Mouse (Mus musculus) heart, adult 9 months (tissue): ENCODE measurements around the gene Faap24.

Experiments used
- DNase-seq, 2 experiments: peaks; one replicate each; pipeline ENCODE4 v3.0.0; 2022; ENCODE audit warnings: low spot score in 2 of 2

The Faap24 gene

DNA sequence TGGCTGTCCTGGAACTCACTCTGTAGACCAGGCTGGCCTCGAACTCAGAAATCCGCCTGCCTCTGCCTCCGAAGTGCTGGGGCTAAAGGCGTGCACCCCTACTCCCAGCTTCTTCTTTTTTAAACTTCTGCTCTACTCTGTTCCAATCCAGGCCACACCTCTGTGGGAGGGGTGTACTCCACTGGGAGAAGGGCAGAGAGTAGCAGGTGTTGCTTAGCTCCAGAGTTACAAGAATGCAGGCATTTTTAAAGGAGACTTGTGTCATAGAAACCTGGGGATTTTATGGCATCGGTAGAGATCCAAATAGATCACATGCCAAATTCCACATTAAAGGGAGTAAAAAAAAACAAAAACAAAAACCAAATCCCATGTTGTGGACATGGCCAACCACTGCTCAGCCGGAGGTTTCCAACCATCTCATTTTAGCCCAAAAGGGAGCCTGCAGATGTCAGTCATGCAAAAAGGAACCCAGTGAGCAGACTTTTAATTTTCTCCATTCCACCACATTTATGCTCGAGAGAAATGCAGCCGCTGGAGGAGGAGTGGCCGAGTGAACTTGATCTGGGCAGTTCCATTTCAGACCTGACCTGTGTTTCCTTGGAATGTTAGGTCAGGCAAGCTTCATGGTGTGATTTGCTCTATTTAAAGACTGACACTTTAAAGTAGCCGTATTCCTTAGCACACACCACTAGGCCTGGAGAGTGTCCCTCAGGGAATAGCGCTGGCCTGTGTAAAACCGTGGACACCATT, 31.3 kb downstream of the Faap24 start:
- DNase-seq, result no peak

DNA sequence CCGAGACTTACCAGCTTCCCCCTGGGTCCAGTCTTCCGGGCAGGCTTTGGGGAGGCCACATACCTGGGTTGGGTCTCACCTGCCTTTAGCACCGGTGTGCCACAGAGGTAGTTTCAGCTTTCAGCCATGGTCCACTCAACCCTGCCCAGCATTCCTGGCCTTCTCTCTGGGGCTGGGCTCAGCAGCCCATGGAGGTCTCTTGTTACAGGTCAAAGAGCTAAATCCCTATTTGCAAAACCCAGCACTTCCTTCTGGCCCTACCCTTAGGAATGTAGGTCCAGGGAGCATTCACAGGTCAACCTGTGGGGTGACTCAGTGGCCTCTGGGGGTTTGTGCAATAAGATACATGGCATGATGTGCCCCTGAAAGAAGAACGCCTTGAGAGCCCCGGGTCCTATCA, 33.8 kb downstream of the Faap24 start:
- DNase-seq, result no peak

DNA sequence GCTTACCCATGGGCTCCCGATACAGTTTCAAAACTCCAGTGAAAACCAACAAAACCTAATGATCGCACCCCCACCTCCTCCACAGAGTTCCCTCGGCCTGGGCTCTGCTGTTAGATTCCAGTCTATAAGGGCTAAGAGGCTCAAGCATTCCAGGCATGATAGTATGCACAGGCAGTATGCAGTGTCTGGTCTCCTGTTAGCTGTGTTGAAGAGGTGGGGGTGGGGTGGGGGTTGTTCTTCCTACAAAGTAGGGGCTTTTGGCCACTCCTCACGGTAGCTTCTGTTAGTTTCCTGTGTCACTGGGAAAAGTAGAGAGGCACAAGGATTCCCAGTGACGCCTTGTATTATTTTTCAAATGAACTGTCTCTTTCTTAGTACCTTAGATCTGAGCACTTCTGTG, 34.4 kb downstream of the Faap24 start:
- no peak for DNase-seq

DNA sequence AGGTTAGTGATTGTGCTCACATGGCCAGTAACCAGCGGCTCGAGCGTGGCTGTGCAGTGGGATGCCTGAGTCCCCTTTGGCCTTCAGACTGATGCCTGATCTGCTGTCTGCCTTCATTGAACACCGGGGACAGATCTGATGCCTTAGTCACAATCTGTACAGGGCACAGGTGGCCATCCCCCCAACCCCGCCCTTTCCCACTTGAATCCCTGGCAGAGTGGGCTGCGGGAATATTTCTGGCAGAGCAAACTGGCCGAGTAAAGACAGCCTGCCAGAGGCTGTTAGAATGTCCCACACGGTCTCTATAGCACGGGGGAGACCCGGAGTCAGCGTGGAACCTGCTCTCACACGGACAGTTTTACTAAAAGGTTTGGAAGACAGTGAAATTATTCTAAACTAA, 39.0 kb downstream of the Faap24 start:
- DNase-seq, result no peak

DNA sequence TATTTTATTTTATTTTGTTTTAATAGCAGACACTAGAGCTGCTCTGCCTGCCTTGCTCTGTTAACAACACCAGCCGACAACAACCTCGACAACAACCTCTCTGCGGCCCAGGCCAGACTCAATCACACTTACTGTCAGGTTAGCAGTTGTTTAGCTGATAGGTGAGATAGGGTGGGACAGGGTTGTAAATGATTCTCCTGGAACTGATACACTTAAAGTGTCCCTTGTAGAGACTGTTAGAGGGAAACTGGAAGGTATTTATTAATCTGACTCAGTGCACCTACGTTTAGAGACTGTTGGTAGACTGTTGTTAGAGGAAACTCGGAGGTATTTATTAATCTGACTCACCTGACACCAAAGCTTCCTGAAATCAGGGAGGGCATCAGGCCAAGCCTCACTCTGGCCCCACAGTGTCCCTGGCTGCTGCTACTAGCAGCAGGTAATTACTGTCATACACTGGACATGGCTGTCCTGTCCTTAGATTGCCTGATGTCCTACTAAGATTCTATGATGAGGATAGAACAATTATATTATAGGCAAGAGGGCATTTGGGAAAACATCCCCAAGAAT, 41.2 kb downstream of the Faap24 start:
- DNase-seq, result no peak

DNA sequence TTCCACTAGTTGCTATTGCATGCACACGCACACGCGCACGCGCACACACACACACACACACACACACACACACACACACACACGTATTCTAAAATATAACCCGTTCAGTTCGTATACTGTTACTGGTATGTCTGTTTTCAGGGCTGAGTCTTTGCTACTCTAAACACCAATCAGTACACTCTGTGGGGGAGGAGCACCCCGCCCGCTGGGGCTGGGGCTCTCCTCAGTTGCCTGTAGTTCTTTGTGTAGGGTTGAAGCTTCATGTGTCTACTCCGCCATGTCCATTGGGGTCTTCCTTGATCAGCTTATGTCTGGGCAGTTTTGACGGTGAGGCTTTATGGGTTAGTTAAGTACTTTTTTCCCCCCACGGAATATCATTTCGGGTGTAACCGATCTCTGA, 43.3 kb downstream of the Faap24 start:
- DNase-seq, result no peak

DNA sequence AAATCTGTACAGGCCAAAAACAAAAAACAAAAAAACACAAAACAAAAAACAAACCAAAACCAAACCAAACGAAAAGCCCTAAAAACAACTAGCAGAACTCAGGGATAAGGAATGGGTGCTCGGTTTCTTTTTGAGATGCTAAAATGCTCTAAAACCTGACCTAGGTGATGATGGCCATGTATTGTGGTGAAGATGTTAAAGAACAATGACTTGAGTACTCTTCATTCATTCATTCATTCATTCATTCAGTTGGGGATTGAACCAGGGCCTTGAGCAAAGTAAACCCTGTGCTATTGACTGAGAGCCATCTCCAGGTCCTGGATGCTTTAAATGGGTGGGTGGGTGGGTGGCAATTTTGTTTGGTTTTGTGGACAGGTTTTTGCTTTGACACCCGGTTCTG, 45.5 kb downstream of the Faap24 start:
- no peak for DNase-seq

DNA sequence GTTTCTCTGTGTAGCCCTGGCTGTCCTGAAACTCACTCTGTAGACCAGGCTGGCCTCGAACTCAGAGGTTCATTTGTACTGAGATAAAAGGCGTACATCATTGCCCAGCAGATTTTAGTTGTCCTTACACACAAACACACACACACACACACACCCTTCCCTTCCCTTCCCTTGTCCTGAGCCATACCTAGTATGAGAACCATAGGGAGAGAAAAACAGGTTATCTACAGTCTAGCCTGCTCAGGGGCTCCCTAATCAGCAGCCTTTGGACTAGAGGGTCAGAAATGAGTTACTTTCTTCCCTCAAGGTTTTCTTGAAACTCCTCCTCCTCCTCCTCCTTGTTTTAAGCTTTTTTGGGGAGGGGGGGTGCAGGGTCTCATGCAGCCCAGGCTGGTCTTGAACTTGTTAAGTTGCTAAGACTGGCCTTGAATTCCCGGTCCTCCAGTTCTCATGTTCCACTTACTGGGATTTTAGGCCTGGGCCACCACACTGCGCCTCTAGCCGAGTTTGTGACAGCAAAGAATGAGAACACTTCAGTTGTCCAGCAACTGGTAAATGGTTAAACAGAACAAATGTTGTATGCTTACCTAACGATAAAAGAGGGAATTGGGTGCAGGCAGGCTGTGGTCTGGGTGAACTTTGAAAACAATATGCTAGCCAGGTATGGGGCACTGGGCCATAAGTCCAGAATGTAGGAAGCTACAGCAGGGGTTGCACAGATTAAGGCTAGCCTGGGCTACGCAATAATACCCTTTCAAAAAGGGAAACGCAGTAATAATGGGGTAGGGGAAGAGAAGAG, 46.6 kb downstream of the Faap24 start:
- DNase-seq, result no peak

DNA sequence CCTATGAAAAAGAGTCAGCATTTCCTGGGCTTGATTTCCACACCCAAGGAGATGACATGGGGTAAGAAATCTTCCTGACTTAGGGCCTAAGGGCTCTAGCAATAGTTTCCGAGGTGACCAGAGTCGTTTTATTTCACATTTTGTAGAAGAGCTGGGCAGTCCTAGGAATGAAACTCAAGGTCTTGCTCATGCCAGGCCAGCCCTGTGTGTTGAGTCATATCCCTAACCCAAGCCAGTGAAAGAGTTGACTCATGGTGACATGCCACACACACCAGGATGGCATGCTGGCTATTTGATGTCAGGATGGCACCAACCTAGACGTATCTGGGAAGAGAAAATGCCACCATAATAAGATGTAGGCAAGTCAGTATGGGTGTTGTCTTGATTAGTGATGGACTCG, 47.6 kb downstream of the Faap24 start:
- DNase-seq, result no peak

DNA sequence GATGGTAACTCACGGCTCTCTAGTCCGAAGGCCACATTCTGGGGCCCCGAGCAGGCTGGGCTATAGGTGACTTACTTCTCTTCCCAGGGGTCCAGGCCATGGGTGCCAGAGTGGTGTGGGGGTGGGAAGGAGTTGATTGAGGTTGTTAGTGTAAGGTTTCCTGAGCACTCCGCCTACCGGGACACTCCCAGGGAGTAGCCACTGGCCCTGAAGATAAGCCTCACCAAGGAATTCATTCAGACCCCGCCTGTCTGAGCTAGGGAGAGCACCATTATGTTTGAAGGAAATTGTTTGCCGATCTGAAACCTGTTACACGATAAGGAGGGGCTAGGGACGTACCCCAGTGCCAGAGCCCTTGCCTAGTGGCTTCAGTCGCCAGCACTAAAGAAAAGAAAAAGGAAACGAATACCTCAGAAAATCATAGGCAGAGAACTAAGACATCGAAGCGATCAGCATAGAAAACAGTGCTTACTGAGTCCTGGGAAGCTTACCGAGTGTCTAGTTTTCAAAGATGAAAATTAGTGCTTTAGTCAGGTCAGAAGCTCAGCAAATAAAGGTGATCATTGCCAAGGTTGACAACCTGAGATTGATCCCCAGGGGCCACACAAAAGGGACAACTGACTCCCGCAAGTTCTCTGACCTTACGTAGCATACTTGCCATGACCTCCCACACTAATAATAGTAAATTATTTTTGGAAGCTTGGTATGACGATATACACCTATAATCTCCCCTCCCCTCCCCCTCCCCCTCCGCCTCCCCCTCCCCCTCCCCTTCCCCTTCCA, 48.5 kb downstream of the Faap24 start:
- DNase-seq, result no peak

DNA sequence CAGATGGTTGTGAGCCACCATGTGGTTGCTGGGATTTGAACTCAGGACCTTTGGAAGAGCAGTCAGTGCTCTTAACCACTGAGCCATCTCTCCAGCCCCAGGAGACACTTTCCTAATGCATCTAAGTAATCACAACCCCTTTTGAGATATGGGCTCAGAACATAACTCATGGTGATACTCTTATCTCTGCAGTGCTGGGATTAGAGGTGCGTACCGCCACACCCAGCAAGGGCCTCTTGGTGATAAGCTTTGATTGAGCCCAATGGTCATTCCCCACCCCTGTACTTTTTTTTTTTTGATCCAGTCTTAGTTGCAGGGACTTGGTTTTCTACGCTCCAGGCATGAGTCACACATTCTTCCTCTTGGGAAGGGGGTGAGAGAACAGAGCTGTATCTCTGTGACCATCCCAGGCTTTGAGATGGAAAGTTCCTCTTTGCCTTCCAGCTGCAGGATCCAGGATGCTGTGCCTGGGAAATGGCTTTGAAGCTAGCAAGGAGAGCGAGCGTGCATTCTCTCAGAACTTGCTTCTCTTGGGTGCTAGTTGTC, 51.8 kb downstream of the Faap24 start:
- DNase-seq, result no peak

DNA sequence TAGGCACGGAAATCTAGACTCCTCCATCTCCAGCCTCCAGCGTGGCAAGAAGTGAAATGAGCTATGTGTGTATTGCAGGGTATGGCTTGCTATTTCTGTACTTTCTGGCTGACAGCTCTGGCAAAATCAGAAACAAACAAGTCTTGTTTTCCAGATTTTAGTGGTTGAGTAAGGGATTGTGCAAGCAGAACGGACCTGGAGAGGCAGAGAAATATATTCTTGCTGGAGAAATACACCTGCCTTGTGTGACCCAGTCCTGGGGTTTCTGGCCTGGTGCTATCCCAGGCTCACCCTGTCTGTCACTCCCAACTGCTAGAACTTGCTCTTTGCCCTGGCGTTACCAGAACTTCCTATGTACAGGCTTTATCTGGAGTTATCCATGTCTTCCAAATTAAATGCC, 54.1 kb downstream of the Faap24 start:
- no peak for DNase-seq
